Mouse (Mus musculus) midbrain, postnatal 0 days (tissue): ENCODE measurements at regions not wholly inside any gene's neighbourhood (a gene's known extent, or its start where the extent isn't known, plus 50 kb on each side); places are given as distances from the start of the nearest gene placed in this dataset.
A peak's percentile ranks its signal among the peaks of the same experiment; 100 is the strongest.

ENCODE experiments used
- ATAC-seq: fragments of 200-750 bp; cut with Nextera tagmentation; 2 replicates; pipeline ENCODE4 v1.8.0; 2017; ENCODE audit warnings: moderate number of reproducible peaks, mild to moderate bottlenecking, moderate TSS enrichment, moderate library complexity; ENCODE audit not compliant: low FRiP score
- DNase-seq: peaks from one replicate; pipeline ENCODE4 v3.0.0-alpha.2; 2015; ENCODE audit warnings: low spot score
- H3K27ac ChIP-seq: fragments of 300-500 bp; sonication (generic); 2 replicates; pipeline ENCODE4 v1.5.1; 2014; ENCODE audit warnings: low read depth, mild to moderate bottlenecking, low read length, mixed read lengths
- H3K27me3 ChIP-seq: fragments of 300-500 bp; sonication (generic); 2 replicates; pipeline ENCODE4 v1.6.1; 2014; ENCODE audit warnings: low read length, control low read depth, mixed read lengths; ENCODE audit not compliant: insufficient read depth
- H3K36me3 ChIP-seq: fragments of 300-500 bp; sonication (generic); 2 replicates; pipeline ENCODE4 v1.6.1; 2014; ENCODE audit warnings: low read length, control low read depth, mixed read lengths; ENCODE audit not compliant: insufficient read depth
- H3K4me1 ChIP-seq: fragments of 300-500 bp; sonication (generic); 2 replicates; pipeline ENCODE4 v1.6.1; 2014; ENCODE audit warnings: mild to moderate bottlenecking, control low read depth, antibody characterized with exemption, low read length, mixed read lengths; ENCODE audit not compliant: insufficient read depth
- H3K4me2 ChIP-seq: fragments of 300-500 bp; sonication (generic); 2 replicates; pipeline ENCODE4 v1.6.1; 2014; ENCODE audit warnings: low read depth, mild to moderate bottlenecking, low read length, mixed read lengths; ENCODE audit not compliant: poor library complexity, severe bottlenecking
- H3K4me3 ChIP-seq: fragments of 300-500 bp; sonication (generic); 2 replicates; pipeline ENCODE4 v1.5.1; 2014; ENCODE audit warnings: low read depth, mild to moderate bottlenecking, low read length, moderate library complexity
- H3K9ac ChIP-seq: fragments of 300-500 bp; sonication (generic); replicated peaks from 2 replicates; pipeline ENCODE4 v1.6.1; 2014; ENCODE audit warnings: mild to moderate bottlenecking, low read length, moderate library complexity, mixed read lengths; ENCODE audit not compliant: poor library complexity, severe bottlenecking
- H3K9me3 ChIP-seq: fragments of 300-500 bp; sonication (generic); 2 replicates; pipeline ENCODE4 v1.6.1; 2016; ENCODE audit warnings: low read length, control low read depth
- CTCF ChIP-seq: IDR thresholded peaks from 2 replicates; pipeline ENCODE4 v1.5.1; 2016; ENCODE audit warnings: antibody characterized with exemption, mild to moderate bottlenecking
- WGBS: fragments of 180-500 bp; shearing (Covaris S2); extraction: QIAGEN DNeasy Blood & Tissue Kit; methylation state at CpG from one replicate; pipeline ENCODE4 v1.1.7; 2014; 5-methylcytosine and 5-hydroxymethylcytosine counted together

- Histone ChIP-seq H3K36me3 (no peaks in the 10 kb centered on the region), H3K4me1 (no peaks in the 10 kb centered on the region), H3K9ac (no peak overlapping the region), H3K27me3 (no peaks in the 10 kb centered on the region), H3K4me2 (no peak overlapping the region), H3K4me3 (no peak overlapping the region), H3K9me3 (no peaks in the 10 kb centered on the region), H3K27ac (no peak overlapping the region)
- WGBS = 43% methylated on average over 1 of the region's 1 CpGs
- ATAC-seq (no peak), DNase-seq (no peak)
- TF ChIP-seq CTCF = peak; percentile 63
These were observed 404.2 kb upstream of the Chl1 start for GRCm38 (mm10) chr6:103106189-103106588.

DNA sequence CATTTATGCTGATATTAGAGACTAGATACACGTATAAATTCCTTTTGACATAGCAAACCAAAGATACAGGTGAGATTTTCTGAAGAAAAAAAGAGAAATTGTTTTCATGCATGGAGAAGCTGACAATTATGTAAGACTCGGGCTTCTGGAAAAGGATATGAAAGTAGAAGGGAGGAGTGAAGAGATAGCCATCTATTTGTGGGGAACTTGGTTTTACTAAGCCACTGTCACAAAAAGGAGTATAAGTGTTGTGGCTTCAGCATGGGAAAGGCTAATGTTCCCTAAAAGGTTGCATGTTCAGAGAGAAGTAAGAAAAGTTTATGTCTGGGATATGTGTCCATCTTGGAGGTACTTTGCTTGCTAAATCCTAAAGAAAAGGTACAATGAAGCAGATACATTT, 390.8 kb upstream of the Chl1 start:
- no peaks in the 10 kb centered on the region for H3K36me3 ChIP-seq
- no peak for TF ChIP-seq CTCF
- DNase-seq (no peak), ATAC-seq (no peak)
- H3K4me3 ChIP-seq = no peak overlapping the region
- no peaks in the 10 kb centered on the region for H3K27me3 ChIP-seq
- no peak overlapping the region for H3K9ac ChIP-seq
- H3K4me2 ChIP-seq = no peak overlapping the region
- H3K9me3 ChIP-seq = no peaks in the 10 kb centered on the region
- no peaks in the 10 kb centered on the region for H3K4me1 ChIP-seq
- no peak overlapping the region for H3K27ac ChIP-seq
- 87% methylated on average over 2 of the region's 2 CpGs for WGBS

- no peaks in the 10 kb centered on the region for H3K36me3 ChIP-seq
- no peak overlapping the region for H3K4me3 ChIP-seq
- no peak overlapping the region for H3K27ac ChIP-seq
- no peak overlapping the region for H3K4me2 ChIP-seq
- peak; percentile 23 for DNase-seq
- no peak for ATAC-seq
- no peak overlapping the region for H3K9ac ChIP-seq
- no peak for TF ChIP-seq CTCF
- 50% methylated on average over 5 of the region's 5 CpGs for WGBS
- no peaks in the 10 kb centered on the region for H3K9me3 ChIP-seq
- H3K27me3 ChIP-seq = no peaks in the 10 kb centered on the region
- H3K4me1 ChIP-seq = no peaks in the 10 kb centered on the region
These were observed 369.5 kb upstream of the Chl1 start for GRCm38 (mm10) chr6:103140851-103141250.

GRCm38 (mm10) chr6:103177851-103178250, 332.5 kb upstream of the Chl1 start:
- H3K9ac ChIP-seq = no peak overlapping the region
- no peak for ATAC-seq
- H3K27me3 ChIP-seq = no peaks in the 10 kb centered on the region
- H3K4me1 ChIP-seq = no peaks in the 10 kb centered on the region
- no peak overlapping the region for H3K4me3 ChIP-seq
- TF ChIP-seq CTCF = no peak
- 82% methylated on average over 1 of the region's 1 CpGs for WGBS
- no peaks in the 10 kb centered on the region for H3K9me3 ChIP-seq
- H3K27ac ChIP-seq = no peak overlapping the region
- no peaks in the 10 kb centered on the region for H3K36me3 ChIP-seq
- no peak overlapping the region for H3K4me2 ChIP-seq
- no peak for DNase-seq

DNA sequence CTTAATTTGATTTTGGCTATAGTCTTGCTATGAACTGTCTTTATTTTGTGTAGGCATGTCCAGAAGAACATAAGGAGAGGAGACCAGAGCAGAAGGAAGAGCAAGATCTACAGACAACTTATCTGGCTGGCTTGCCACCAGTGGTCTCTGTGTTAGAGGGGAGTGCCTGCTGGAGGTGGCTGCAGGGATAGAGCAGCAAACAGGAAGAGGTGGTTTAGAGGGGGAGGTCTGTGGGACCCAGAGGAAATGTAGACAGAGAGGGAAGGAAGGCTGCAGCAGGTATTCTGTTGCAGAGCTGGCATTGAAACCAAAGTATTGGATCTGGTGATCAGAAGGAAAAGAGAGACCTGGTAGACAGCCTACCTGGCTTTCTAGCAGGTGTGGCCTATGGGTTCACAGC, 327.0 kb upstream of the Chl1 start:
- no peak for TF ChIP-seq CTCF
- H3K27me3 ChIP-seq = no peaks in the 10 kb centered on the region
- H3K4me3 ChIP-seq = no peak overlapping the region
- H3K36me3 ChIP-seq = no peaks in the 10 kb centered on the region
- H3K4me1 ChIP-seq = no peaks in the 10 kb centered on the region
- H3K9me3 ChIP-seq = no peaks in the 10 kb centered on the region
- no peak overlapping the region for H3K9ac ChIP-seq
- ATAC-seq = no peak
- no peak overlapping the region for H3K4me2 ChIP-seq
- H3K27ac ChIP-seq = no peak overlapping the region
- no peak for DNase-seq

DNA sequence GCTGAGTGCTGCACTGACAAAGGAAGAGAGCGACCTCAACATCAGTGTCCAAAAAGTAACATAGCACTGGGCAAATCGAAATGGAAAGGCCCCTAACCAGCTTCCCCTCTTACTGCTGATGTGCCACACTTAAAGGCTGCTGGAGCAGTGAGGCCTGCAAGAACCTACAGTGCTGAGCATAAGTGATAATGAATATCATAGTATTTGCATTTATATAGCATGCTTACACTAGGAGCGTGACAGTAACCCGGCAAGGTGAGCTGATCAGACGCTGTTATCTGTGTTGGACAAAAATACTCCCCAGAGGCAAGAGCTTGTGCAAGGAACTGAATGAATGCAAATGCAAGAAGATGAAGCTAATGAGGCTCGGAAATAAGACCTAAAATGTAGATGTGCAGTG, 313.5 kb upstream of the Chl1 start:
- DNase-seq = no peak
- no peaks in the 10 kb centered on the region for H3K9me3 ChIP-seq
- no peaks in the 10 kb centered on the region for H3K27me3 ChIP-seq
- no peaks in the 10 kb centered on the region for H3K36me3 ChIP-seq
- no peak overlapping the region for H3K27ac ChIP-seq
- H3K9ac ChIP-seq = no peak overlapping the region
- ATAC-seq = no peak
- WGBS = 53% methylated on average over 6 of the region's 6 CpGs
- H3K4me2 ChIP-seq = no peak overlapping the region
- no peaks in the 10 kb centered on the region for H3K4me1 ChIP-seq
- no peak for TF ChIP-seq CTCF
- no peak overlapping the region for H3K4me3 ChIP-seq

GRCm38 (mm10) chr6:103201605-103202004, 308.8 kb upstream of the Chl1 start:
- H3K9me3 ChIP-seq = no peaks in the 10 kb centered on the region
- peak; percentile 74 for TF ChIP-seq CTCF
- H3K27me3 ChIP-seq = no peaks in the 10 kb centered on the region
- H3K4me3 ChIP-seq = no peak overlapping the region
- H3K9ac ChIP-seq = no peak overlapping the region
- H3K4me2 ChIP-seq = no peak overlapping the region
- WGBS = 17% methylated on average over 1 of the region's 1 CpGs
- no peak overlapping the region for H3K27ac ChIP-seq
- H3K4me1 ChIP-seq = no peaks in the 10 kb centered on the region
- no peaks in the 10 kb centered on the region for H3K36me3 ChIP-seq
- no peak for ATAC-seq
- DNase-seq = peak; percentile 86
